Mouse (Mus musculus) layer of hippocampus, postnatal 14 days (tissue): ENCODE data around the gene Gm8439. TPM values are rescaled to one million over a fixed set of nuclear protein-coding genes. Genes with fewer than 3 reads are reported as not detected.
A peak's percentile ranks its signal among the peaks of the same experiment; 100 is the strongest.
"Not testable (repeated sequence)": the region's sequence is repeated elsewhere in the genome, so short reads cannot be mapped to it uniquely, and the experiment has no call there.

Experiments used
- DNase-seq, 2 experiments: peaks; one replicate each; pipeline ENCODE4 v3.0.0; 2021 to 2022; ENCODE audit warnings: low spot score in 2 of 2, mixed read lengths in 1 of 2
- long read RNA-seq, 2 experiments: library from polyadenylated mRNA; stranded (forward); transcript quantifications; one replicate each; pipeline ENCODE4 v2.0.0; 2021
- total RNA-seq, 2 experiments: library from RNA; stranded (reverse); gene quantifications; 2 replicates each; pipeline ENCODE4 v1.2.3; 2021

Gm8439 gene
- total RNA-seq = not detected
- long read RNA-seq, experiment 1 = 0 reads
- long read RNA-seq, experiment 2 = 0 reads

GRCm38 (mm10) chr4:120588445-120588844, at the start of gene Gm8439:
TSS of gene Gm8439 (plus strand) at chr4:120588745.
- DNase-seq = no peak

DNA sequence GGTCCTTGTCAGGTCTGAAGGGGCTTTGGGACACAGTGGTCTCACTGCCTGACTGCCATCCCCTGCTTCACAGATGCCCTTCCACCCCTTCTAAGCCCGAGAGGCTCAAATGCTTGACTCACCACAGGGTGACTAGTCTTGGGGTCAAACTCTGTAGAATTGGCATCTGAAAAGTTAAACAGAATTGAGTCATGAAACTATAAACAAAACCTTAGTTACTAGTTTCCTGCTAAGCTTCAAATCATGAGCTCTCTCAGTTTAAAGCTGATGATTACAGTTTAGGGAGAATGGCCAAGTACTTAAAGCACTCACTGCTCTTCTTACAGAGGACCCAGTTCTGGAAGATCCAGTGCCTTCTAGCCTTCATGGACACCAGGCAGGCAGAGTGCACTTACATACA, 43.6 kb upstream of the Gm8439 start:
- DNase-seq = no peak

DNA sequence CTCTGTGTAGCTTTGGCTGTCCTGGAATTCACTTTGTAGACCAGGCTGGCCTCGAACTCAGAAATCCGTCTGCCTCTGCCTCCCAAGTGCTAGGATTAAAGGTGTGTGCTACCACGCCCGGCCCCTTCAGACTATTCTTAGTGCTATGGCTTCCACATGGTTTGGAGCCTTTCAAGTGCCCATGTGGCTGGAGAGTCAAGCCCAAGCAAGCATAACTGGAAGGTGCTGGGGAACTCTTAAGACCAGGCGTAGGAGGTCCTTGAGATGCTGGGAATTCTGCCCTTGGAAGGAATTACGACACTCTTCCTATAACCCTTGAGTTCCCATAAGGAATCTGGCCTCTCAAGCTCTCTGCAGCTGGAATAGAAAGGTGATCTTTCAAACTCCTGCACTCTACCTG, 32.0 kb upstream of the Gm8439 start:
- no peak for DNase-seq

GRCm38 (mm10) chr4:120565726-120566125, 22.8 kb upstream of the Gm8439 start:
- no peak for DNase-seq

DNA sequence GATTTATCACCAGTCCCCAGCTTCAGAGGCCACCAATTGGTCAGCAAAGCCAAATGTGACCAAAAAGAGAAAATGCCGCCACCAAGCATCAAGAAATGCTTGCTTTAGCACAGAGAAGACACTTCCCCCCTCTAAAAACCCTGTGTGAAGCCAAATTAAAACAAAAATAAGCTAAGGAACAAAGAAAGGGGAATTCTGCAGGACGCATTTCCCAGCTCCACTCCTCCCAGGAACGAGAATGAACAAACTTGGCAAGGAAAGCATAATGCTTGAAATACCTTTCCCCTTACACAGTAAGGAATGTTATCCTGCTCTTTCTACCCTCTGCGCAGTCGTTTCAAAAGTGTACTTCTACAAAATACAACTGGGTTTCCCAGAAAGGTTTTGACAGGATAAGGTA, 20.5 kb upstream of the Gm8439 start:
- DNase-seq = no peak

DNA sequence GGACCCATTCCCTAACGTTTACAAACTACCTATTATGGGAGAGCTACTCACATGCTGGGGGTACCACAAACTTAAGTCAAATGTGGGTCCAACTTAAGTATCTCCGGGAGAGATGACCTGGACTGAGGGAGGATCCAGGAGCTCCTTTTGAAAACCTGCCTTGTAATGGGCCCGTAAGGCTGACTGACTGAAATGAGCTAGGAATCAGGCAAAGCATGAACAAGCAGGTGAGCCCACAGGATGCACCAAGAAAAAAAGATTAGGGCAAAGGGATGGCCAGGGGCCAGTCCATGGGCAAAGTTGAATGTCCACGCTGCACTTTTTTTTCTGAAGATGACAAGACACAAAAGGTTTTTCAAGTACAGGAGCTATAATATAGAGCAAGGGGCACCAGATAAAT, 19.5 kb upstream of the Gm8439 start:
- peak in 1 of 2 experiments; percentile 12 for DNase-seq

- peak; percentile 94 to 98 for DNase-seq
Measured at GRCm38 (mm10) chr4:120569486-120570437, 18.8 kb upstream of the Gm8439 start, which contains the start of gene Ctps. TSS of gene Ctps (minus strand) at chr4:120570276.

GRCm38 (mm10) chr4:120570438-120571069, 18.0 kb upstream of the Gm8439 start:
- no peak for DNase-seq

- DNase-seq = no peak
Measured at GRCm38 (mm10) chr4:120571070-120571464, 17.5 kb upstream of the Gm8439 start.

GRCm38 (mm10) chr4:120571691-120572090, 16.9 kb upstream of the Gm8439 start:
- no peak for DNase-seq

DNA sequence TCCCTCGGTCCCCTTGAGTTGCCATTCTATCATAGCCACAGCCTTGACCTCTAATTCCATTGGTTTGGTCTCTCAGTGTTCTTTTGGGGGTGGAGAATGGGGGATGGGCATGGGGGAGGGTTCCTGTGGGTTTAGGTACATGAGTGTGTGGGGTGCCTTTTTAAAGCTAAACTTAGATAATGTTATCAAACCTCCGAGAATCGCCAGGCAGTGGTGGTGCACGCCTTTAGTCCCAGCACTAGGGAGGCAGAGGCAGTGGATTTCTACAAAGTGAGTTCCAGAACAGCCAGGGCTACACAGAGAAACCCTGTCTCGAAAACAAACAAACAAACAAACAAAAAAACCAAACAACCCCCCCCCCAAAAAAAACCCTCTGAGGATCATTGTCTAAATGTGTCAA, 7.7 kb upstream of the Gm8439 start:
- DNase-seq = no peak

GRCm38 (mm10) chr4:120581711-120582110, 6.8 kb upstream of the Gm8439 start:
- no peak for DNase-seq

DNA sequence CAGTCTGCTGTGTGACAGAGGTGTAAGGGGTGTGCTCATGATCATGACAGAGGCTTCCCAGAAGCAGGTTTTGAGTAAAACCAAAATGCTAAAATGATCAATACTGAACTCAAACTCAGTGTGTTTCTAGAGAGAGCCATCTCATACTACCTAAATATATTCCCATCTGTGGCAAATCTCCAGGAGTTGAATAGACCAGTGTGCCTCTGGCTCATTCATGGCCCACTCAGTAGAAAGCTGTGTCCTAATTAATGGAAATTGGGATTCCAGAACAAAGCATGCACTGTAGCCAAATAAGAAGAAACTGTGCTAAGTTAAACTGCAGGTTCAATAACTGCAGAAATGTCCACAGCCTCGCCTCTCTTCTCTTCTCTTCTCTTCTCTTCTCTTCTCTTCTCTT, 1.6 kb upstream of the Gm8439 start:
- DNase-seq = no peak

DNA sequence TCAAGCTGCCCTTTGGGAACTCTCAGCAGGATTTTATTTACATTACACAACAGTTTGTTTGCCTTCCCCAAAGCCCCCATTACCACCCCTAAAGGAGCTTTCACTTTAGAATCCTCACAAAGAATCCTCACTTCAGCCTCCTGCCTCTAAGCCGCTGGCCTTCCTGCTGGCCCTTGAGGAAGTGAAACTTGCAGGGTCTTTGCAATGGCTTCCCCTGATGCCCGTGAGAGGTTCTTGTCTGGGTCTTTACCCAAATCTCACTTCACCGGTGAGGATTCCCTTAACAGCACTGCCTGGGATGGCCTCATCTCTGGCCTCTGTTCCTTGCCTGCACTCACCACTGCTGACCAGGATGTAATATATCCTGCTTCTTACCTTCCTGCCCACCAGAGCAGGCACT, 525 bp downstream of the Gm8439 start:
- DNase-seq = no peak

DNA sequence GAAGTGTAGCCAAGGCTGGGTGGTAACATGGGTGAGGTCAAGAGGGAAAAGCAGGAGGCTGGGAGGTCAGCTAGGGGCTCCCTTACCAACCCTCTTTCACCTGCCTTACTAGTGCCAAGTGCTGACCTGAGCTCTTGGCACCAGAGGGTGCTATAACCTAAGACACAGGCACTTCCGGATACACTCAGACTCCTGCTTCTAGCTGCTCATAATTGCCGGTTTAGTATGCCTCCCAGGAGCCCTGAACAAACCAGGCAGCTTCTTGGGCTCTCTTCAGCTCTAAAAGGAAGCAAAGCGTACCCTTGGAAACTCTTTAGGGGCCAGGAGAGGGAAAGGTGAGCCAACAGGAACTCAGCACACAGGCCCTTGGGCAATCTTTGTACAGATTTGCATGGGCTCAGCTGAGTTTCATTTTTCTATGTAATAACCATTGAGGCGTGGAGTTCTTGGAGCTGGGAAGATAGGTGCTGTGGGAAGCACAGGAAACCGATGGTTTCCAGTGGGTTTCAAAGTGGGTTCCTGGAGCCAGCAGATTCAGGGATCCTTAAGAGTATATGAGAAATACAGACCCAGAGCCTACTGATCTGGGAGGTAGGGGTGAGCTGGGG, 1.4 kb downstream of the Gm8439 start:
- peak; percentile 40 to 72 for DNase-seq

GRCm38 (mm10) chr4:120590973-120591372, 2.4 kb downstream of the Gm8439 start:
- no peak for DNase-seq

GRCm38 (mm10) chr4:120596210-120596609, 7.7 kb downstream of the Gm8439 start:
- not testable (repeated sequence) for DNase-seq

DNA sequence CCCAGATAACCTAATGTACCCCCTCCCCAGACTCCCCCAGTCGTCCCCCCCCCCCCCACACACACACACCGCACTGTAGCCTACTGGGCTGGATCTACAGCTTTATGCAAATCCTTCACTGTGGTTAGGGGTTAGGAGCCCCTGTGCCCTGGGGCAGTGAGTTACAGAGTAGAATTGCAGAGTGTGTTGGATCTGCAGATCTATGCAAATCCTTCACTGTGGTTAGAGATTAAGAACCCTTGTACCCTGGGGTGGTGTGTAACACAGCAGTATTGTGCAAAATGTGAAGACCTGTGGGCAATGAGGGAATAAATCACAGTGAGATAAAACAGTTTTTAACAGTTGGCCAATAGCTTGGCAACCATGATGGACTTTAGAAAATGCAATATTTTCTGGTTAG, 10.4 kb downstream of the Gm8439 start:
- no peak for DNase-seq

DNA sequence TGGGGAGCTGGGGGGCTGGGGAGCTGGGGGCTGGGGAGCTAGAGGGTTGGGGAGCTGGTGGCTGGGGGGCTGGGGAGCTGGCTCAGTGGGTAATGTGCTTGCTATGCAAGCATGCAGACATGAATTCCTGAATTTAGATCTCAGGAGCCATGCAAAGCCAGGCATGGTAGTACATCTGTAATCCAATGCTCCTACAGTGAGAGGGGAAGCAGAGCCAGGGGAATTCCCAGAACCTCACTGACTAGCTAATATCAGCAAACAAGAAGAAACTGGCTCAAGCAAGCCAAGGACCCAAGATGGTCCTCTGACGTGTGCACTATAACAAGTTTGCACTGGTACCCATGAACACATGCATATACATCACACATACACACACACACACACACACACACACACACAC, 13.2 kb downstream of the Gm8439 start:
- DNase-seq = no peak

DNA sequence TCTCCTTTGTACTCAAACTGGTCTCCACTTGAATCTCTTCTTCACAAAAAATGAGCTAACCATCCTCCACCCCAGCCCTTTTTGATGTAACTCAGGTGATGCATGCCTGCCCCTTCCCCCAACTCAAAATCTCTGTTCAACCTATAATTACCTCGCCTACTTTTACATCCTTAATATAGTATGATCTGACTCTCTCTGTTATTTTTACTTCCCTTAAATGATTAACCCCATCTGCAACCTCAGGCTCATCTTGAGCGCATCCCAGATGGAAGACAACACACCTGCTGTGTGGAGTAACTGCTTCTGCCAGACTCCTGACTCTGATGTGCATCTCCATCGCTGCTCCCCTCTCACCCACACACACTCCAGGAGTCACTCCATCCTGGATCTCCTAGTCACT, 14.1 kb downstream of the Gm8439 start:
- no peak for DNase-seq

DNA sequence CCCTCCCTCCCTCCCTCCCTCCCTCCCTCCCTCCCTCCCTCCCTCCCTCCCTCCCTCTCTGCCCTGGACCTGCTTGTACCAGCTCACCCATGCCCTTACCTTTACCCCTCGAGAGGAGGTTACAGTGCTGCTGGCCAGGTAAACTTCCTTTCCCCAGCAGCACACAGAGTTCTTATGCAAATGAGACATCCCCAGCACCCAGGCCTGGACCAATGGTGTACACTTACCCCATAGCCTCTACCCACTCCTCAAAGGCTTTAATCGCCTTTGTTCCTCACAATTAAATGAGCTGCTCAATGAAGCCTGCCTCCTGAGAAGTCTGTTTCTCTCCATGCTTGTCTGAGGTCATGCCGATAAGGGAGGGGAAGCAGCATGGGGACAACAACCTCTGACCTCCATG, 18.4 kb downstream of the Gm8439 start:
- DNase-seq = no peak

DNA sequence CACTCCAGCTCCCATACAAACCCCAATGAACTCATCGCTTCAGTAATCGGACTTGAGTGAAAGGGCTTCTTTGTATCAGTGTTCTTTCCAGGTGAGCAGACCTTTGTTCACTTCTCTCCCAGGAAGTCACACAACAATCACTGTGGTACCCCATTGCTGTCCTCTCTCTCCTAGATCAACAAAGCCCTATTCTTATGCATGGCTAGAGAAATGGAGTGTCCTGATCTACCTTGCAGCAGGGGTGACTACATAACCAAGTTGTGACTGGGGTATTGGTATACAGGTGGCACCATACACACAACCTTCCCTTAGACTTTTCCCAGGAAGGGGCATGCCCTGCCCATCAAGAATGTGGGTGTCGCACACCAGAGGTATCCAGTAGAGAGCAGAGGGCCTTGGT, 22.5 kb downstream of the Gm8439 start:
- no peak for DNase-seq
